Mouse (Mus musculus) T-cell, adult 2 months (primary cell): ENCODE measurements around the gene L2hgdh.
"Not testable (repeated sequence)": the region's sequence is repeated elsewhere in the genome, so short reads cannot be mapped to it uniquely, and the experiment has no call there.

ENCODE experiments used
- DNase-seq: peaks from one replicate; pipeline ENCODE4 v3.0.0; 2022; ENCODE audit warnings: low spot score

L2hgdh gene

DNA sequence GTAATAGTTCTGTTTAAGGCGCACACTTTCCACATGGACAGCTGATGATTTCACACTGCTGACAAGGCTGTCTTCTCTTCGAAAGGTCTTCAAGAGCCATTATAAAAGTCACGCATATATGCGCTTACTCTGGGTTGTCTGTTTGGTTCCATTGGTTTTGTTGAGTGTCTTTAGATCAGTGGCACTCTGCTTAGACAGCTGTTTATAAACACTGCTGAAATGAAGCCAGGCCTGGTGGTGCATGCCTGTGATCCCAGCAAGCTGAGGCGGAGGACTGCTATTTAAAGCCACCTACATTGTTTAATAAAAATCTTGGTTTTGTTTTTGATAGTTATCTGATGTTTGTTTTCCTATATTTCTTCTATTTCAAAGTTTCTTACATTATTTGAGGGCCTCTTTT, 58.0 kb downstream of the L2hgdh start:
- DNase-seq = no peak

DNA sequence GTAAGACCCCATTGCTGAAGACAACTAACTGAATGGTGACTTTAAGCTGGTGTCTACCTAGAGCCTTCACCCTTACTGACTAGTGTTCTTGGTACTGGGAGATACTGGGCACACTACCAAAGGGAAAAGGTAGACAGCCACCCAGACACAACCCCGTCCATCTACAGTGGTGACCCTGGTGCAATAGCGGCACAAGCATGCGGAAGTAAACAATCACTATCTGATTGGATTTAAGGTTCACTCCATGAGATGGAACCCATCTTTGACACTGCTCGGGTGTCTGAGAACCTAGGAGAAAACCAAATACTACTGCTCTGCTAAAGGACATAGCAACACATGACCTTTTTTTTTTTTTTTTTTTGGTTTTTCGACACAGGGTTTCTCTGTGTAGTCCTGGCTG, 63.0 kb downstream of the L2hgdh start:
- DNase-seq = no peak

DNA sequence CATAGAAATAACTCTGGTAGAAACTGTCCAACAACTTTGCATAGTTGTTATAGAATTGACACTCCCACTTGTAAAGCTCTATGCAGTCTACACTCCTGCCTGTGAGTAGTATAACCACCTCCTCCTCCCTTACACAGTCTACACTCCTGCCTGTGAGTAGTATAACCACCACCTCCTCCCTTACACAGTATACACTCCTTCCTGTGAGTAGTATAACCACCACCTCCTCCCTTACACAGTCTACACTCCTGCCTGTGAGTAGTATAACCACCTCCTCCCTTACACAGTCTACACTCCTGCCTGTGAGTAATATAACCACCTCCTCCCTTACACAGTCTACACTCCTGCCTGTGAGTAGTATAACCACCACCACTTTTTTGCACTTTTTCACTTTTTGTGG, 70.7 kb downstream of the L2hgdh start:
- DNase-seq = not testable (repeated sequence)

DNA sequence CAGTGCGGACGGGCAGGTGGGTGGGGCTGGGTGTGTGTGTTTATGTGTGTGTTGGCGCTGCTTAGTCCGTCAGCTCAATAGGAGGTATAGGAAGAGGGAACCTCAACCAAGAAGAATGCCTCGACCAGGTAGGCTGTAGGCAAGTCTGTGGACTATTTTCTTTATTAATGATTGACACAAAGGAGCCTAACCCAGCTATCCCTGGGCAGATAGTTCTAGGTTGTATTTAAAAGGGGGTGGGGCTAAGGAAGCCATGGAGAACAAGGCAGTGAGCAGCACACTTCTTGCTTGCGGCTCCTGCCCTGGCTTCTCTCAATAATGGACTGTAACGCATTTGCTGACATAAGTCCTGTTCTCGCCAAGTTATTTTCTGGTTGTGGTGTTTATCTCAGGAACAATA, 75.2 kb downstream of the L2hgdh start:
- no peak for DNase-seq

DNA sequence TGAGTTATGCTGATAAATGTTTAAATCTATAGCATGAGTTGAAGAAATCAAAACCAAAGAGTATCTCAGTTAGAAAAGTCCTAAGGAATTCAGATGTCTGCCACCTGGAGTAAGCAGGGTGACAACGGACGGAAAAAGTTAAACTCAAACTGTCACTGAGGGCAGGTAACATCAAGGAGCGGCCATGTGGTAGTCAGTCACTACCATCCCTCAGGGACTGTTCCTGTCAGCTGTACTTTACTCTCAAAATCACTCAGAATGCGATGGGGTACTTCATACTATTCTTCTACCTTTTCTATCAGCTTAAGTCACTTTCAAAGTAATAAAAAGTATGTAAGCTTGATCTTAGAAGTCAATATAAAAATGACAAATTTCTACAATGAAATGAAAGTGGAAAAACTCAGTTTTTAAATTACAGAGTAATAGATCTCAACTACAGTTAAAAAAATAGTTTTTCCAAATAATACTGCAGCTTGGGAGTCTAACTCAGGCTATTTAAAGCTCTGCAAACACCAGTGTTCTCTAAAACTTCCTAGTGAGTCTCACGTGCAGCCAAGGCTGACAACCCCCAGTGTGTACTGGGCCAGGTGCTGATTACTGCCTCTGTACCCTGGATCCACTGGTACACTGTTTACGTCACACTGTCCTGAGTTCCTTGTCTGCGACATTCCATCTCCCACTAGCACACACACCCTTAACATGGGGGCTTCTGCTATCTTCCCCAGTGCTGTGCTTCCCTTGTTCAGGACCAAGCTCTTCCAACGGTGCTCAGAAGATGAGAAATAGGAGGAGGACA, 78.7 kb downstream of the L2hgdh start:
- DNase-seq = no peak

DNA sequence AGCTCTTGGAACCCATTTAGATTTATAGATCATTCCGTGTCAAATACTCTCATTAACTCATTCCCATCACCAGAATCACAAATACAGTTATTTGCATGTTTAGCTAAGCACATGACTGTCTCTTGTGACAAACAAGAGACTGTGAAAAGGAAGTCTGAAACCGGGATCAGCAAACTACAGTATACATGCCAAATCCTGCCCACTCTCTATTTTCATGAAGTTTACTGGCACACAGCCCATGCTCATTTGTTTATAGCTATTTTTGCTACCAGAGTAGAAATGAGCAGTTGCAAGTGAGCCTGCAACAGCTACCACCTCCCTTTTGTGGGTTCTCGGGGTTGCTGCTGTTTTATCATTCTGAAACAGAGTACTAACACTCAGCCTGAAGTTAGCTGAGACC, 79.8 kb downstream of the L2hgdh start:
- no peak for DNase-seq

DNA sequence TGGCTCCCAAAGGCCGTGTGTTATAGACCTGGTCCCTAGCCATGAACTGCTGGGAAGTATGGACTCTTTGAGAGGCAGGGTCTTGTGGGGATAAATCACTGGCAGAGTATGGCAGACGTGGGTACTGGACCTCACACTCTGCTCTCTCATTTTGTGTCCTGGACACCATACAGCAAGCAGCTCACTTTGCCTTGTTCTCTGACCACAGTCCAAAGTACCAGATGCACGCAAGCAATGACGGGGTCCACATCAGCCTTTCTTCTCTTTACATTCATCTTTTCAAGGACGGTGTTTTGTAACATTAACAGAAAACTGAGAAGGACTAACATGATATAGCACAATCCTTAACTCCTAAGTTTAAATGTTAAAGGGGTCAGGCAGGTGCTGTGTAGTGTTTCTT, 81.8 kb downstream of the L2hgdh start:
- no peak for DNase-seq
